Mouse (Mus musculus): ENCODE results near the gene Otulinl. TPM values are rescaled to one million over a fixed set of nuclear protein-coding genes. Genes with fewer than 3 reads are reported as not detected.
A peak's percentile ranks its signal among the peaks of the same experiment; 100 is the strongest.
"Not testable (repeated sequence)": the region's sequence is repeated elsewhere in the genome, so short reads cannot be mapped to it uniquely, and the experiment has no call there.

Gene Otulinl
- total RNA-seq (2021): 1 to 10 TPM; 6.2 to 8.3 TPM
- long read RNA-seq, experiment 1, transcript Otulinl-202 (8 exons, 2,950 nt): major isoform, 6 of 13 reads
- long read RNA-seq, experiment 1, partial matches to known transcripts: 0 of 13 reads
- long read RNA-seq, experiment 1, other reads (novel, unspliced or antisense): 2 of 13 reads
- long read RNA-seq, experiment 2, partial matches to known transcripts: 0 of 14 reads
- long read RNA-seq, experiment 2, other reads (novel, unspliced or antisense): 8 of 14 reads

DNA sequence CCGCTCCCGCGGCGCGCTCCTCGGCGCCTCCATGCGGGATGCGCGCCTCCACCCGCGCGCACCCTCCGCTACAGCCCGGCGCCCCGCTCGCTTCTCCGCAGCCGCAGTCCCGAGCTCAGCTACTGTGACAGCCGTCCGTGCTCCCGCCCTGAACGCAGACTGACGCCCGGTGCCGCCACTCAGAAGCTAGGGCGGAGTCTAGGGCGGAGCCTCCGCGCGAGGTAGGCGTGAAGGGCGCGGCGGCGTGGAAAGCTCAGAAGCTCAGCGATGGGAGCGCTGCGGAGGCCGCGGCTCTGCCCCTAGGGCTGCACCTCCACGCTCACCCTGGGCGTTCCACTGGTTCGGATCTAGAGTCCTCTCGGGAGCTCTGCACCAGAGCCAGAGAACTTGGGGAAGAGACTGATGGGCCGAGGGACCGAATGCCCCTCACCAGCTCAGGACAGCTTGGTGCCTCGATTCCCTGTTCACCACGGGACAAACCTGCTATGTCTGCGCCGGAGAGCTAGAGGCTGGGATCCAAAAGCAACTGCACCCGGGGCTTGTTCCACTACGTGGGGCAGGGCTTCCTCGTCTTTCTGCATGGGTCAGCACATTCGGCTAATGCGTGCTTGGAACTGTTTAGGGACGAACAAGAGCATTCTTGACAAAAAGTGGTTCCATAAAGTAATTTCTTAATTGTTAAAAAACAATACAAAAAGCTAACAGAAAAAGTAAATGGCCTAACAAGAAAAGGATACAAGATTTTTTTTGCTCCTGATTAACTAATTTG is at the start of gene Otulinl:
Otulinl (minus strand) TSS at position 161 of the 769 bp plus-strand sequence.
- DNase-seq (ENCODE audit: low spot score in 2 of 2): peak; percentile 81 to 87

- DNase-seq (ENCODE audit: low spot score in 2 of 2): no peak
Observed at GRCm38 (mm10) chr15:27726228-27726627, 44.8 kb upstream of the Otulinl start.

- DNase-seq (ENCODE audit: low spot score in 2 of 2): no peak
Observed at GRCm38 (mm10) chr15:27724796-27725680, 43.7 kb upstream of the Otulinl start.

DNA sequence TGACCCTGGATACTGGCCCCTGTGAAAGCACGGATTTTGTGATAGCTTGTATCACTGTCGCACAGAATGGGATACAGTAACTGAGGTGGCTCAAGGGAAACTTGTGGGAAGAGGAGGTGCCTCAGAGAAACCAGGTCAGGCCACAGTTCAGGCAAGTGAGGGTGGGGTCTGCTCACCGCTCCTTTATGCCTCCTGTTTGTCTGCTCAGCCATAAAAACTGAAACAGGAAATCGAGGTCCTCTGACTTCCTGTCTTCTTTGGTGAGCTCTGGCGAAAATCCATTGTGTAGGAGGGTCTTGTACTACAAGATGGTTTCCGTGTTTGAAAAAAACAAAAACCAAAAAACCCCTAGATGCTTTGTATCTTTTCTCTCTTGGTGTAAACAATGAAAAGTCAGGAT is 42.9 kb upstream of the Otulinl start:
- no peak for DNase-seq (ENCODE audit: low spot score in 2 of 2)

DNA sequence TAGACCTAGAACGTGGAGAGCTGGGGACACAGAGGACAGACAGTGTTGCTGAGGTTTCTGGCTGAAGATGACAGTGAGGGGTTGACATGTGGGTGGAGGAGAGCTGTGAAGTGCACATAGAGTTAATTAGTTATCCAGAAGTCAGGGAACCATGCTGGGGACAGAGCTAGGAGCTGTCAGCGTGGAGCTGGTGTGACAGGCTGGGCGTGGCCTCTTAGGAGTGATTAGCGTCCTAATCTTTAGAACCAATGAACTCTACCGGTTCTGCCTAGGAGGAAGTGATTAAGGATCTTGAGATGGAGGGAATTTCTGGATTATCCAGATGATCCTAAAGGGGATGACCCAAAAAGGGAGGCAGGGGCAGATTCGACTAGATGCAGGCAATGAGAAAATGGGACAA is 42.4 kb upstream of the Otulinl start:
- DNase-seq (ENCODE audit: low spot score in 2 of 2): no peak

GRCm38 (mm10) chr15:27720297-27720696 is 38.9 kb upstream of the Otulinl start:
- DNase-seq (ENCODE audit: low spot score in 2 of 2): not testable (repeated sequence)

- DNase-seq (ENCODE audit: low spot score in 2 of 2): no peak
Observed at GRCm38 (mm10) chr15:27718668-27719067, 37.3 kb upstream of the Otulinl start.

DNA sequence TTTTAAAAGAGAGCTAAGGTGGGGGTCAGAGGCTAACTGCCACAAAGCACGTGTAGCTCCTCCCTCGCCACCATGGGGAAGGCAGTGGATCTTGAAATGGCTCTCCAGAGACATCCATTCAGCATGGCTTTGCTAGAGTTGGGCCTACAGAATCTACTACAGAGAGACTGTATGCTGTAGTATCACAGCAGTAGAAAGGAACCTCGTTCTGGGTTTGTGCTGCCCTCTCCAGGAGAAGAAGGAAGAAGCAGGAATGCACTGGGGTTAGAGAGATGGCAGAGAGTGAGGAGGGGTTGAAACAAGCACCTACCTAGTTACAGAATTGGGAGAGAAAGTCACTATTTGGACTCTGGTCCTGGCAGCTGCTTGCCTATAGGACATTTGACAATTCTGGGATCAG is 34.0 kb upstream of the Otulinl start:
- no peak for DNase-seq (ENCODE audit: low spot score in 2 of 2)

DNA sequence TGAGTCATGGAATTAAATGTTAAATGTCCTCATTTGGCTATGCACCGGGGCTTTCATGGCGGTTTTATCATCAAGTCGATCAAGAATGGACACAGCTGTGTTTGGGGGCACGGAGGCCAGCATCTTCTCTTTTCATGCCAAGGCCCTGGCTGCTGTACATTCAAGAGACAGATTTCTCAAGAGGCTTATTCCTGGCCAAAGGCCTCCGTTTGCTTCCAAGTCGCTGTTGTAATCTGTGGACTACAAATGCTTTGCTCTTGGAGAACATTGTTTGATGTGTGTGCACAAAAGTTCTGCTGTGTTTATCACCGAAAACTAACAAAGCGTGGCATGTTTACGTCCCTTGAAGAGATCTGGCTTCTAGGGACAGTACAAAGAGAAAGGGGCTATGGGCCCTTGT is 29.3 kb upstream of the Otulinl start:
- no peak for DNase-seq (ENCODE audit: low spot score in 2 of 2)

DNA sequence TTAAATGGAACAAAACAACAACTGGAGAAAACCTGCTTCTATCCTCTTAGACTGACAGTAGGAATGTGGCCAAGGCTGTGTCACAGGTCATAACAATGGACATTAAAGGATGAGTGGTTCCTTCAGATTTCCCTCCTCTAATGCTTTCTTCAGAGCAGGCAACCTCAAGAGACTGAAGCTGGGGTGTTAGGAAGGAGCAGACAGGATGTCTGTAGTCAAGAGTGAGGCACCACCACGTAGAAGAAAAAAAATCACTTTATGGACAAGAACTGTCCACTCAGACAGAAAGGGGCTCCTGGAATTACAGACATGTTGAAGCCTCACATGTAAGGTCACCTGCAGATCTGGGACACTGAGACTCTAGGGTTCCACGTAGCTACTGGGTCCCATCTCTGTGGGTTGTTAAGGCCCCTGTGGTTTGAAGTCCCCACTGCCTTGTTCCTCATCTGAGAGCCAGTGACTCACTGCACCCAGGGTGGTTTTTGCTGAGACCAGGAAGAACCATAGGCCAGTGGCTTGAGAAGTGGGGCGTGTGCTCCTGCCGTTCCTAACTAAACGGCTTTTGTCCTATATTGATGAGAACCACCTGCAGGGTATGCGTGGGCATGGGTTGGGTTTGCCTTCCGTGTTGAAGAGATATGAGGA is 27.7 kb upstream of the Otulinl start:
- DNase-seq (ENCODE audit: low spot score in 2 of 2): no peak

GRCm38 (mm10) chr15:27708499-27708898 is 27.1 kb upstream of the Otulinl start:
- no peak for DNase-seq (ENCODE audit: low spot score in 2 of 2)

DNA sequence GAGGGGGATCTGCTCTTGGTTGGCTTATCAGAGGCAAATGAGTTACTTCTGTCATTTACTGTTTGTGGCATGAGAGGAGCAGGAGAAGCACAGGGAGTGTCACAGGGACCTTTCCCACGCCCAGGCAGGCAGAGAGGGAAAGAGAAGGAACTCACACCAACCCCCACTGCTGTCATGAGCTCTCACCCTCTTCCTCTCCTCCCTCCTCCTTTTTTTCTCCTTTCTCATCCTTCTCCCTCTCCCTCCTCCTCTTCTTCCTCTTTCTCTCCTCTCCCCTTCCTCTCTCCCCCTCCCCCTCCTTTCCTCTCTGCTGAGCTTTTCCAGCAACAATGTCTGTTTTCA is 21.6 kb upstream of the Otulinl start:
- no peak for DNase-seq (ENCODE audit: low spot score in 2 of 2)

DNA sequence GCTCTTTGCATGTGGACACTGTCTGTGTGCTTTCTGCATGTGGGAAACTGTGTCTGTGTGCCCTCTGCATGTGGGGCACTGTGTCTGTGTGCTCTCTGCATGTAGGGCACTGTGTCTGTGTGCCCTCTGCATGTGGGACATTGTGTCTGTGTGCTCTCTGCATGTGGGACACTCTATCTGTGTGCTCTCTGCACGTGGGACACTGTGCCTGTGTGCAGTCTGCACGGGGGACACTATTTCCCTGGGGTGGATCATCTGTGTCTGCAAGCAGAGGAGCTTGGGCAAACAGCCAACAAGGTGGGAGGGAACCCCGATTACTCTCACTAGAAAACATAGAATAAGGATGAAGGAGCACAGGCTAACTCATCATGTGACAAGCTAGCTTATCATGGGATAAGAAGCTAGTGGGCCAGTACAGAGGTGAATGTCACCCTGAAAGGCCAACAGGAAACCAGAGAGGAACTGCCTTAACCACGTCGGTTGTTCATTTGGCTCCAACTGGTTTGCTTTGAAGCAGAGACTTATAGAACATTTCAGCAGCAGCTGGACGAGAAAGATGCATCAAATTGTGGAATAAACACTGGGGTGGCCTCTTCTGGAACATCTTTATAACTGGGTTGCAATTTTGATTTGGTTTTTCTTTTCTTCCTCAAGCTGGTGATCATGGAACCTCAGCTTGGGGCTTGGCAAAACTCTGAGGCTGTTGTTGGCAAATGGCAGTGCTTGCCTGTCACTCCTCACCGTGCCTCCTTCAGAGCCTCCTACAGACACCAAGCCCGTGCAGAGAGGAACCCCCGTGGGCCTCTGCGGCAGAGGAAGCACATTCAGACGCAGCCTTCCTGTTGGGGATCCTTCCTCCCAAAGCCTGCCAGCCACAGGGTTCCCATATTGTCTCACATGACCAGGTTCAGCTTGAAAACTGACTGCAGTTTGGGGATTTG is 20.9 kb upstream of the Otulinl start:
- no peak for DNase-seq (ENCODE audit: low spot score in 2 of 2)

DNA sequence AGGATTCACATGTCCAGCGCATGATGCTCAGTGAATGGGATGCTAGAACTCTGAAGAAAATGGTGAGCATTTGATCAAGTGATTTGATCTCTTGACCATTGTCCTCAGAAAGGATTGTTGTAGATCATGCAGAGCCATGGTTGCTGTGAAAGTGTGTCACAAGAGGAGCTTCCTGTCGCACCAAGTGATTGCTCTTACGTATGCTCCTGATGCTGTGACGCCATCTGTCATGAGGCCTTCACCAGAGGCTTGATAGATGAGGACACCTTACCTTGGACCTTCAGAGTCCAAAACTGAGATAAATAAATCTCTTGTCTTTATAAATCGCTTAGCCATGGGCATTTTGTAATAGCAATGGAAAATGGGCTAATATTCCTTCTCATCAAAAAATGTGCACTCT is 16.3 kb upstream of the Otulinl start:
- DNase-seq (ENCODE audit: low spot score in 2 of 2): no peak

GRCm38 (mm10) chr15:27693235-27693634 is 11.9 kb upstream of the Otulinl start:
- no peak for DNase-seq (ENCODE audit: low spot score in 2 of 2)

DNA sequence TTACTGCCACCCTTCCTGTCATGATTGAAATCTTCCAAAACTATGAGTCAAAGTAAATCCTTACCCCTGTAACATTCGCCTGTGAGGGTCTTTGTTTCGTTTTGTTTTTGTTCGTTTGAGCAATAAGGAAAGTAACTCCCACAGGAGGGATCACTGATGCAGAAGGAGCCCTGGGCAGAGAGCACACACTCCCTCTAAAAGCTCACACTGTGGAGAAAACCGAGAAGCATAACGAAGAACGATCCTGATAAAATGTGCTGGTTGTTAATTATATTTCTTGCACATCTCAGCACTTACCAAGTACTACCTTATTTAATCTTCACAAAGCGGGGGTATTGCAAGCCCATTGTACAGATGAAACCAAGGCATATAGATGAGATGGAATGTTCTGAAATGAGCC is 10.8 kb upstream of the Otulinl start:
- DNase-seq (ENCODE audit: low spot score in 2 of 2): no peak

- DNase-seq (ENCODE audit: low spot score in 2 of 2): no peak
Observed at GRCm38 (mm10) chr15:27691213-27691612, 9.8 kb upstream of the Otulinl start.

GRCm38 (mm10) chr15:27688041-27688651 is 6.8 kb upstream of the Otulinl start:
- no peak for DNase-seq (ENCODE audit: low spot score in 2 of 2)

- DNase-seq (ENCODE audit: low spot score in 2 of 2): no peak
Observed at GRCm38 (mm10) chr15:27684813-27685212, 3.4 kb upstream of the Otulinl start.

DNA sequence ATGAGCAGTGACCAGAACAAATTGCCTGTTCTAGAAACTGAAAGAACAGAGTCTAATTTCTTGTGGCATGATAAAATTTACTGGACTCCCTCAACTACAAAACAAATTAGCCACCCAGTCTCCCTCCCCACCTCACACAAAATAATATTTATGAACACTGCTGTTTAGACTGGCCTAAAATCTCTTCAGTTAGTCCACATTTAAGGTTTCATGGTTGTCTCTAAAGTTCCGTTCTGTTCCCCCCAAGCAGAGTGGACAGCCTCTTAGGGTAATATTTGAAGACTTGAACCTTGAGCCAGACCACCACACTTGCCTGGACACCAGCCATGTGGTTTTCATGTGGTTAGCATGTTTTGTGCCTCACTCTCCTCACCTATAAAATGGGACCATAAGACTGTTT is 1.8 kb upstream of the Otulinl start:
- DNase-seq (ENCODE audit: low spot score in 2 of 2): no peak
